Mouse (Mus musculus): Measurements from ENCODE around the gene Asb3. TPM values are rescaled to one million over a fixed set of nuclear protein-coding genes. Genes with fewer than 3 reads are reported as not detected.
"Not testable (repeated sequence)": the region's sequence is repeated elsewhere in the genome, so short reads cannot be mapped to it uniquely, and the experiment has no call there.

Asb3 gene
- polyA plus RNA-seq, 1 experiment from 2014 or later, result 29.3 TPM

- 2% methylated on average over 29 of the region's 32 CpGs for WGBS
- H3K4me1 ChIP-seq (replicated peaks), result peaks cover 18% of the 10 kb centered on the region
- no peaks in the 10 kb centered on the region for H3K27me3 ChIP-seq (ENCODE audit: insufficient read depth, poor library complexity, severe bottlenecking)
- H3K36me3 ChIP-seq, result peaks cover 57% of the 10 kb centered on the region
- peak; percentile 69 for DNase-seq (ENCODE audit: low spot score)
- H3K27ac ChIP-seq, result peak overlapping the region; percentile 94
- H3K4me3 ChIP-seq, result peak overlapping the region; percentile 83
- H3K9me3 ChIP-seq, result peaks cover 18% of the 10 kb centered on the region
These were observed 68.4 kb downstream of the Asb3 start for GRCm38 (mm10) chr11:30953469-30954154.

GRCm38 (mm10) chr11:30954279-30954725, 69.1 kb downstream of the Asb3 start, which contains the start of gene Erlec1:
Gene Erlec1 (minus strand): TSS chr11:30954335.
- peaks cover 22% of the 10 kb centered on the region for H3K9me3 ChIP-seq
- peak; percentile 90 for DNase-seq (ENCODE audit: low spot score)
- H3K36me3 ChIP-seq, result peaks cover 51% of the 10 kb centered on the region
- H3K27ac ChIP-seq, result peak within 1 kb of the TSS; percentile 94
- peak within 1 kb of the TSS; percentile 83 for H3K4me3 ChIP-seq
- WGBS, result 1% methylated on average over 40 of the region's 40 CpGs
- peaks cover 18% of the 10 kb centered on the region for H3K4me1 ChIP-seq (replicated peaks)
- no peaks in the 10 kb centered on the region for H3K27me3 ChIP-seq (ENCODE audit: insufficient read depth, poor library complexity, severe bottlenecking)

- Histone ChIP-seq H3K4me3 (peak overlapping the region; percentile 67; the same call in 1 of the 2 replicates), H3K36me3 (no peaks in the 10 kb centered on the region), H3K4me1 (replicated peaks) (peaks cover 10% of the 10 kb centered on the region), H3K27ac (no peak overlapping the region), H3K27me3 (ENCODE audit: insufficient read depth, poor library complexity, severe bottlenecking) (no peaks in the 10 kb centered on the region), H3K9me3 (no peaks in the 10 kb centered on the region)
- DNase-seq (ENCODE audit: low spot score), result no peak
- 63% methylated on average over 2 of the region's 2 CpGs for WGBS
These were observed 100.0 kb downstream of the Asb3 start for GRCm38 (mm10) chr11:30985237-30985636.

- peak; percentile 79 for DNase-seq (ENCODE audit: low spot score)
- 1% methylated on average over 22 of the region's 22 CpGs for WGBS
- Histone ChIP-seq H3K27me3 (ENCODE audit: insufficient read depth, poor library complexity, severe bottlenecking) (no peaks in the 10 kb centered on the region), H3K27ac (peak within 1 kb of the TSS; percentile 89), H3K36me3 (no peaks in the 10 kb centered on the region), H3K9me3 (no peaks in the 10 kb centered on the region), H3K4me3 (peak within 1 kb of the TSS; percentile 67), H3K4me1 (replicated peaks) (peaks cover 10% of the 10 kb centered on the region)
These were observed 100.8 kb downstream of the Asb3 start, which contains the start of gene Chac2 for GRCm38 (mm10) chr11:30985877-30986624. Gene Chac2 (minus strand): TSS chr11:30986350.

- Histone ChIP-seq H3K36me3 (no peaks in the 10 kb centered on the region), H3K27ac (peak overlapping the region; percentile 89), H3K9me3 (no peaks in the 10 kb centered on the region), H3K4me1 (replicated peaks) (peaks cover 10% of the 10 kb centered on the region), H3K27me3 (ENCODE audit: insufficient read depth, poor library complexity, severe bottlenecking) (no peaks in the 10 kb centered on the region), H3K4me3 (peak overlapping the region; percentile 67)
- WGBS, result 7% methylated on average over 2 of the region's 2 CpGs
- peak; percentile 3 for DNase-seq (ENCODE audit: low spot score)
These were observed 101.4 kb downstream of the Asb3 start for GRCm38 (mm10) chr11:30986625-30987017.

GRCm38 (mm10) chr11:30996670-30997069, 111.5 kb downstream of the Asb3 start:
- no peaks in the 10 kb centered on the region for H3K9me3 ChIP-seq
- no peaks in the 10 kb centered on the region for H3K36me3 ChIP-seq
- no peak overlapping the region for H3K4me3 ChIP-seq
- H3K4me1 ChIP-seq (replicated peaks), result no peaks in the 10 kb centered on the region
- DNase-seq (ENCODE audit: low spot score), result no peak
- H3K27me3 ChIP-seq (ENCODE audit: insufficient read depth, poor library complexity, severe bottlenecking), result no peaks in the 10 kb centered on the region
- no peak overlapping the region for H3K27ac ChIP-seq
- WGBS, result 92% methylated on average over 3 of the region's 3 CpGs

GRCm38 (mm10) chr11:30998199-30998598, 113.0 kb downstream of the Asb3 start:
- no peak for DNase-seq (ENCODE audit: low spot score)
- no peak overlapping the region for H3K27ac ChIP-seq
- H3K36me3 ChIP-seq, result no peaks in the 10 kb centered on the region
- H3K4me1 ChIP-seq (replicated peaks), result no peaks in the 10 kb centered on the region
- H3K4me3 ChIP-seq, result no peak overlapping the region
- H3K9me3 ChIP-seq, result no peaks in the 10 kb centered on the region
- H3K27me3 ChIP-seq (ENCODE audit: insufficient read depth, poor library complexity, severe bottlenecking), result no peaks in the 10 kb centered on the region
- 95% methylated on average over 5 of the region's 5 CpGs for WGBS

- Histone ChIP-seq H3K4me1 (replicated peaks) (no peaks in the 10 kb centered on the region), H3K9me3 (no peaks in the 10 kb centered on the region), H3K36me3 (no peaks in the 10 kb centered on the region), H3K27me3 (ENCODE audit: insufficient read depth, poor library complexity, severe bottlenecking) (no peaks in the 10 kb centered on the region), H3K4me3 (no peak overlapping the region), H3K27ac (no peak overlapping the region)
- 88% methylated on average over 2 of the region's 2 CpGs for WGBS
- no peak for DNase-seq (ENCODE audit: low spot score)
These were observed 113.5 kb downstream of the Asb3 start for GRCm38 (mm10) chr11:30998704-30999103.

- DNase-seq (ENCODE audit: low spot score), result no peak
- Histone ChIP-seq H3K9me3 (no peaks in the 10 kb centered on the region), H3K4me1 (replicated peaks) (no peaks in the 10 kb centered on the region), H3K36me3 (no peaks in the 10 kb centered on the region), H3K27ac (no peak overlapping the region), H3K27me3 (ENCODE audit: insufficient read depth, poor library complexity, severe bottlenecking) (no peaks in the 10 kb centered on the region), H3K4me3 (no peak overlapping the region)
- 97% methylated on average over 2 of the region's 2 CpGs for WGBS
These were observed 114.8 kb downstream of the Asb3 start for GRCm38 (mm10) chr11:31000028-31000427.

- no peak for DNase-seq (ENCODE audit: low spot score)
- H3K9me3 ChIP-seq, result no peaks in the 10 kb centered on the region
- WGBS, result 88% methylated on average over 4 of the region's 4 CpGs
These were observed 116.1 kb downstream of the Asb3 start for GRCm38 (mm10) chr11:31001169-31001908.

GRCm38 (mm10) chr11:31009668-31010067, 124.5 kb downstream of the Asb3 start:
- not testable (repeated sequence) for H3K27ac ChIP-seq; DNase-seq (ENCODE audit: low spot score); H3K9me3 ChIP-seq; H3K4me3 ChIP-seq; H3K4me1 ChIP-seq (replicated peaks); H3K27me3 ChIP-seq (ENCODE audit: insufficient read depth, poor library complexity, severe bottlenecking)
- peaks cover 16% of the 10 kb centered on the region for H3K36me3 ChIP-seq
- WGBS, result 93% methylated on average over 1 of the region's 1 CpGs

More at GRCm38 (mm10) chr11:31001169-31001908, 116.1 kb downstream of the Asb3 start:
- no peak overlapping the region for H3K27ac ChIP-seq
- H3K4me3 ChIP-seq, result no peak overlapping the region
- no peaks in the 10 kb centered on the region for H3K4me1 ChIP-seq (replicated peaks)
- peaks cover 3% of the 10 kb centered on the region; the same call in 1 of the 2 replicates for H3K36me3 ChIP-seq
- H3K27me3 ChIP-seq (ENCODE audit: insufficient read depth, poor library complexity, severe bottlenecking), result no peaks in the 10 kb centered on the region

- H3K9me3 ChIP-seq; H3K27me3 ChIP-seq (ENCODE audit: insufficient read depth, poor library complexity, severe bottlenecking); H3K4me3 ChIP-seq; H3K27ac ChIP-seq; H3K36me3 ChIP-seq; DNase-seq (ENCODE audit: low spot score); H3K4me1 ChIP-seq (replicated peaks): not testable (repeated sequence)
- WGBS, result 66% methylated on average over 15 of the region's 15 CpGs
These were observed 132.2 kb downstream of the Asb3 start for GRCm38 (mm10) chr11:31017466-31017865.

All from hindbrain, embryonic 10.5 days (tissue).